Mouse (Mus musculus) right cerebral cortex, postnatal 10 days (tissue): ENCODE data around the gene Filip1.

Experiments used
- DNase-seq, 2 experiments: peaks; one replicate each; pipeline ENCODE4 v3.0.0; 2021; ENCODE audit warnings: low spot score in 2 of 2

The Filip1 gene

GRCm38 (mm10) chr9:79766991-79767545, 245.6 kb downstream of the Filip1 start:
- DNase-seq: no peak

- DNase-seq: no peak
Observed at GRCm38 (mm10) chr9:79765329-79765728, 247.3 kb downstream of the Filip1 start.
